Mouse (Mus musculus): Measurements from ENCODE around the gene Mcmbp. TPM values are rescaled to one million over a fixed set of nuclear protein-coding genes. Genes with fewer than 3 reads are reported as not detected.

Mcmbp gene
- polyA plus RNA-seq, 1 experiment from 2014 or later = 43.5 TPM

GRCm38 (mm10) chr7:128694848-128695247, 45.4 kb downstream of the Mcmbp start:
- H3K27ac ChIP-seq (ENCODE audit: low read depth, low read length) = no peak overlapping the region
- H3K4me3 ChIP-seq (ENCODE audit: low read depth, low read length) = no peak overlapping the region
- H3K9me3 ChIP-seq (replicated peaks; ENCODE audit: control insufficient read depth, low read length) = no peaks in the 10 kb centered on the region
- no peaks in the 10 kb centered on the region for H3K27me3 ChIP-seq (ENCODE audit: control insufficient read depth, insufficient read depth, low read length)
- peaks cover 9% of the 10 kb centered on the region for H3K36me3 ChIP-seq (ENCODE audit: control insufficient read depth, insufficient read depth, low read length)
- no peak overlapping the region for H3K4me2 ChIP-seq
- H3K9ac ChIP-seq (ENCODE audit: low read depth, low read length) = no peak overlapping the region
- ATAC-seq (replicated peaks; ENCODE audit: insufficient number of reproducible peaks, low FRiP score, low TSS enrichment) = no peak
- 67% methylated on average over 10 of the region's 10 CpGs for WGBS (ENCODE audit: insufficient replicate concordance)
- no peaks in the 10 kb centered on the region for H3K4me1 ChIP-seq (ENCODE audit: control insufficient read depth, insufficient read depth, low read length)

GRCm38 (mm10) chr7:128692163-128692562, 48.1 kb downstream of the Mcmbp start:
- Histone ChIP-seq H3K27ac (ENCODE audit: low read depth, low read length) (no peak overlapping the region), H3K27me3 (ENCODE audit: control insufficient read depth, insufficient read depth, low read length) (no peaks in the 10 kb centered on the region), H3K4me2 (no peak overlapping the region), H3K36me3 (ENCODE audit: control insufficient read depth, insufficient read depth, low read length) (peaks cover 8% of the 10 kb centered on the region; the same call in 1 of the 2 replicates), H3K4me1 (ENCODE audit: control insufficient read depth, insufficient read depth, low read length) (no peaks in the 10 kb centered on the region), H3K9ac (ENCODE audit: low read depth, low read length) (no peak overlapping the region), H3K9me3 (replicated peaks; ENCODE audit: control insufficient read depth, low read length) (peaks cover 4% of the 10 kb centered on the region), H3K4me3 (ENCODE audit: low read depth, low read length) (no peak overlapping the region)
- ATAC-seq (replicated peaks; ENCODE audit: insufficient number of reproducible peaks, low FRiP score, low TSS enrichment) = no peak
- 93% methylated on average over 7 of the region's 7 CpGs for WGBS (ENCODE audit: insufficient replicate concordance)

- WGBS (ENCODE audit: insufficient replicate concordance) = 76% methylated on average over 7 of the region's 7 CpGs
- H3K9me3 ChIP-seq (replicated peaks; ENCODE audit: control insufficient read depth, low read length) = peaks cover 4% of the 10 kb centered on the region
- no peaks in the 10 kb centered on the region for H3K27me3 ChIP-seq (ENCODE audit: control insufficient read depth, insufficient read depth, low read length)
- peaks cover 13% of the 10 kb centered on the region for H3K36me3 ChIP-seq (ENCODE audit: control insufficient read depth, insufficient read depth, low read length)
- no peaks in the 10 kb centered on the region for H3K4me1 ChIP-seq (ENCODE audit: control insufficient read depth, insufficient read depth, low read length)
- no peak overlapping the region for H3K4me3 ChIP-seq (ENCODE audit: low read depth, low read length)
- no peak overlapping the region for H3K9ac ChIP-seq (ENCODE audit: low read depth, low read length)
- no peak overlapping the region for H3K27ac ChIP-seq (ENCODE audit: low read depth, low read length)
- no peak overlapping the region for H3K4me2 ChIP-seq
- ATAC-seq (replicated peaks; ENCODE audit: insufficient number of reproducible peaks, low FRiP score, low TSS enrichment) = no peak
These were observed 49.5 kb downstream of the Mcmbp start for GRCm38 (mm10) chr7:128690796-128691195.

- Histone ChIP-seq H3K9me3 (replicated peaks; ENCODE audit: control insufficient read depth, low read length) (peaks cover 4% of the 10 kb centered on the region), H3K4me1 (ENCODE audit: control insufficient read depth, insufficient read depth, low read length) (no peaks in the 10 kb centered on the region), H3K4me2 (no peak overlapping the region), H3K9ac (ENCODE audit: low read depth, low read length) (no peak overlapping the region), H3K36me3 (ENCODE audit: control insufficient read depth, insufficient read depth, low read length) (peaks cover 15% of the 10 kb centered on the region), H3K4me3 (ENCODE audit: low read depth, low read length) (no peak overlapping the region), H3K27ac (ENCODE audit: low read depth, low read length) (no peak overlapping the region), H3K27me3 (ENCODE audit: control insufficient read depth, insufficient read depth, low read length) (no peaks in the 10 kb centered on the region)
- 20% methylated on average over 7 of the region's 7 CpGs for WGBS (ENCODE audit: insufficient replicate concordance)
- no peak for ATAC-seq (replicated peaks; ENCODE audit: insufficient number of reproducible peaks, low FRiP score, low TSS enrichment)
These were observed 50.2 kb downstream of the Mcmbp start for GRCm38 (mm10) chr7:128690070-128690469.

GRCm38 (mm10) chr7:128689347-128689746, 50.9 kb downstream of the Mcmbp start:
- H3K4me3 ChIP-seq (ENCODE audit: low read depth, low read length) = no peak overlapping the region
- H3K9me3 ChIP-seq (replicated peaks; ENCODE audit: control insufficient read depth, low read length) = peaks cover 4% of the 10 kb centered on the region
- peaks cover 17% of the 10 kb centered on the region for H3K36me3 ChIP-seq (ENCODE audit: control insufficient read depth, insufficient read depth, low read length)
- no peaks in the 10 kb centered on the region for H3K27me3 ChIP-seq (ENCODE audit: control insufficient read depth, insufficient read depth, low read length)
- no peak overlapping the region for H3K9ac ChIP-seq (ENCODE audit: low read depth, low read length)
- no peak overlapping the region for H3K27ac ChIP-seq (ENCODE audit: low read depth, low read length)
- ATAC-seq (replicated peaks; ENCODE audit: insufficient number of reproducible peaks, low FRiP score, low TSS enrichment) = no peak
- WGBS (ENCODE audit: insufficient replicate concordance) = 78% methylated on average over 8 of the region's 8 CpGs
- no peak overlapping the region for H3K4me2 ChIP-seq
- H3K4me1 ChIP-seq (ENCODE audit: control insufficient read depth, insufficient read depth, low read length) = no peaks in the 10 kb centered on the region

- peaks cover 15% of the 10 kb centered on the region for H3K36me3 ChIP-seq (ENCODE audit: control insufficient read depth, insufficient read depth, low read length)
These were observed 52.3 kb downstream of the Mcmbp start for GRCm38 (mm10) chr7:128687821-128688564.

GRCm38 (mm10) chr7:128678546-128678945, 61.7 kb downstream of the Mcmbp start:
- Histone ChIP-seq H3K9ac (ENCODE audit: low read depth, low read length) (no peak overlapping the region), H3K4me2 (no peak overlapping the region), H3K9me3 (replicated peaks; ENCODE audit: control insufficient read depth, low read length) (no peaks in the 10 kb centered on the region), H3K4me1 (ENCODE audit: control insufficient read depth, insufficient read depth, low read length) (no peaks in the 10 kb centered on the region; the same call in 1 of the 2 replicates), H3K36me3 (ENCODE audit: control insufficient read depth, insufficient read depth, low read length) (no peaks in the 10 kb centered on the region), H3K27ac (ENCODE audit: low read depth, low read length) (no peak overlapping the region), H3K4me3 (ENCODE audit: low read depth, low read length) (no peak overlapping the region), H3K27me3 (ENCODE audit: control insufficient read depth, insufficient read depth, low read length) (no peaks in the 10 kb centered on the region)
- WGBS (ENCODE audit: insufficient replicate concordance) = 55% methylated on average over 3 of the region's 3 CpGs
- no peak for ATAC-seq (replicated peaks; ENCODE audit: insufficient number of reproducible peaks, low FRiP score, low TSS enrichment)

More at GRCm38 (mm10) chr7:128687821-128688564, 52.3 kb downstream of the Mcmbp start:
- peaks cover 4% of the 10 kb centered on the region for H3K9me3 ChIP-seq (replicated peaks; ENCODE audit: control insufficient read depth, low read length)
- no peaks in the 10 kb centered on the region for H3K4me1 ChIP-seq (ENCODE audit: control insufficient read depth, insufficient read depth, low read length)
- 55% methylated on average over 56 of the region's 56 CpGs for WGBS (ENCODE audit: insufficient replicate concordance)
- H3K4me2 ChIP-seq = peak overlapping the region; percentile 69
- no peaks in the 10 kb centered on the region for H3K27me3 ChIP-seq (ENCODE audit: control insufficient read depth, insufficient read depth, low read length)
- peak overlapping the region; percentile 52 for H3K4me3 ChIP-seq (ENCODE audit: low read depth, low read length)
- peak; percentile 68; the same call in 1 of the 2 replicates for ATAC-seq (replicated peaks; ENCODE audit: insufficient number of reproducible peaks, low FRiP score, low TSS enrichment)
- no peak overlapping the region for H3K27ac ChIP-seq (ENCODE audit: low read depth, low read length)
- no peak overlapping the region for H3K9ac ChIP-seq (ENCODE audit: low read depth, low read length)

GRCm38 (mm10) chr7:128672408-128673010, 67.8 kb downstream of the Mcmbp start:
- Histone ChIP-seq H3K36me3 (ENCODE audit: control insufficient read depth, insufficient read depth, low read length) (no peaks in the 10 kb centered on the region), H3K4me1 (ENCODE audit: control insufficient read depth, insufficient read depth, low read length) (peaks cover 14% of the 10 kb centered on the region; the same call in 1 of the 2 replicates), H3K27ac (ENCODE audit: low read depth, low read length) (peak overlapping the region; percentile 60), H3K4me2 (peak overlapping the region; percentile 62), H3K9me3 (replicated peaks; ENCODE audit: control insufficient read depth, low read length) (no peaks in the 10 kb centered on the region), H3K9ac (ENCODE audit: low read depth, low read length) (peak overlapping the region; percentile 43; the same call in 1 of the 2 replicates), H3K4me3 (ENCODE audit: low read depth, low read length) (peak overlapping the region; percentile 20; the same call in 1 of the 2 replicates), H3K27me3 (ENCODE audit: control insufficient read depth, insufficient read depth, low read length) (no peaks in the 10 kb centered on the region)
- peak; percentile 46; the same call in 1 of the 2 replicates for ATAC-seq (replicated peaks; ENCODE audit: insufficient number of reproducible peaks, low FRiP score, low TSS enrichment)
- WGBS (ENCODE audit: insufficient replicate concordance) = 5% methylated on average over 15 of the region's 15 CpGs

All from heart, embryonic 11.5 days (tissue).